Mouse (Mus musculus) testis, postnatal 14 days (tissue): ENCODE data around the gene Bmyc.
"Not testable (repeated sequence)": the region's sequence is repeated elsewhere in the genome, so short reads cannot be mapped to it uniquely, and the experiment has no call there.

Experiments used
- DNase-seq: peaks from one replicate; pipeline ENCODE4 v3.0.0; 2021; ENCODE audit warnings: low spot score

Gene Bmyc

GRCm38 (mm10) chr2:25706643-25707481 is at the start of gene Bmyc:
TSS of gene Bmyc (plus strand) at chr2:25706739.
- peak; percentile 85 for DNase-seq

DNA sequence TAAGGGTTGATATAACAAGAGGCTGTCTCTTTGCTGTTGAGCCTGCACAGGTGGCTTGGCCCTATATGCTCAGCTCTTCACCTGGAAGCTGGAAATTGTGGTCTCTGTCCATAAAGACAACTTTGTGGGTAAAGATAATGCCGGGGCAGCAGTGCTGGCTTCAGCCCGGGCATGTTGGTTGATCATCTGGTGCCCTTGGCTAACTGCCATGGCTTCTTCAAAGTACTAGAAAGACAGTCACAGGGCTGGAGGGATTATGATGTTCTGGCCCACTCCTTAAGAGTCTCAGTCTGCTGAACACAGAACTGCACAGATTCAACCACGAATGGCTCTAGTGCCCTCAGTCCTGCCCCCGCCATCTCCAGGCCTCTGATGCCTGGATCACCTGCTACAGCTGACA is 49.3 kb upstream of the Bmyc start:
- no peak for DNase-seq

- DNase-seq = no peak
Observed at GRCm38 (mm10) chr2:25657652-25658051, 48.9 kb upstream of the Bmyc start, which contains the start of gene Lcn5. TSS of gene Lcn5 (plus strand) at chr2:25657952.

DNA sequence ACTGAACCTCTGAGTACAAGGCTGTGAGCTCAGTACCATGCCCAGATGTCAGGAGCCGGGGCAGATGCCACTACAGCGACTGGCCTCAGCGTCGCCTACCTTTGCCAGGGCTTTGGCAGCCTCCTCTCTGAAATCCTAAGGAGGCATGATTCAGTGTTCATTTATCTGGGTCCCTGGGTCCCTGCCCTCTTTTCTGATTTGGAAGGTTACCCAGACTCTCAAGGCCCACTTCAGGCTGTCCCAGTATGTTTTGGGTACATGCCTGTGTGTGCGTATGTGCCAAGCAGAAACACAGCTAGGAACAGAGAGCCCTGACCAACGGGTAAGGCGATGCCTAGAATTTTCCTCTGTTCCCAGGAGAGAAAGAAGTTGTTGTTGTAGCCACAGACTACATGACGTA is 46.3 kb upstream of the Bmyc start:
- DNase-seq = no peak

GRCm38 (mm10) chr2:25661245-25661970 is 45.1 kb upstream of the Bmyc start:
- no peak for DNase-seq

DNA sequence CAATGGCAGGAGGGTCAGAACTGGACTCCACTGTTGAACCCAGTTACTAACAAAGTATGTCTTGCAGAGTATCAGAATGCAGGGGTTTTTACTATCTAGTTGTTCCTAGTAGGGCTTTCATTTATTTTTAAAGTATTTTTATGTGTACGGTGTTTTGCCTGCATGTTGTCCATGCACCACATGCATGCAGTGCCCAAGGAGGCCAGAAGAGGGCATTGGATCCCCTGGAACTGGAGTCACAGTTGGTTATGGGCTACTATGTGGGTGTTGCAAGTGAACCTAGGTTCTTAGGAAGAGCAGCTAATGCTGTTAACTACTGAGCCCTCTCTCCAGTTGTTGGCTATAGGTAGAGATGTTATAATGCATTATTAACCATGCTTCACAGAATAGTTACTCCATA is 43.0 kb upstream of the Bmyc start:
- no peak for DNase-seq

DNA sequence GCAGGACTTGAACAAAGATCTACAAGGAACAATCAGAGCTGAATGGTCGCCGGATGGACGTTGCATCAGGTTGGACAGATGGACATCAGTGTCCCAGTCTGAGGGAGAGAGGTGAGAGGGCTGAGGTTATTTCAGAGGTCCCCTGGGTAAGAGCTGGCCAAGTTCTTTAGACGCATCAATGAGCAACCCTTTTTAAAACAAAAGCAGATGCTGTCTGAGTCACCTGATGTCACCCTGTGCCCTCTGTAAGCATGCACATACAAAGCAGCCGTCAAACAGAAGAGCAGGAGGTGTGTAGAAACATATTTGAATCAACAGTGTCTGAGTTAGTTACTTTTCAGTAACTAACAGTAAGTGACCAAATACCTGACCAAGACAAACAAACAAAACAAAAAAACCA is 42.4 kb upstream of the Bmyc start:
- no peak for DNase-seq

DNA sequence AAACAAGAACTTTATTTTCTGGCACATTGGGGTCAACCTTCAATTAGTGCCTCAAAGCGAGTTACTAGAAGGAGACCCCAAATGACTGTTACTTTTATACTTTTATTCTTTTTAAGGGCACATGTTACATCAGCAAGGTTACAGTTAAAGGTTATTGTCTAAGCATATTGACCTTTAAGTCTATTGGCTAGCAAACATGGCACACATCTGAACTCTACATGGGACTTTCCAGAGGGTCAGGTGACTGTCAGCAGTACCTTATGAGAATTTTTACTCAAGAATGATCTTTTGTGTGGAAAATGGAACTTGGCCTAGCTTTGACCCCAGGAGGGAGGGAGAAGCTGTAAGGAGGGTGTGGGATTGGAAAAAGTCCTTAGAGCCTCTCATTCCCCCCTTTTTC is 40.0 kb upstream of the Bmyc start:
- no peak for DNase-seq

- DNase-seq = no peak
Observed at GRCm38 (mm10) chr2:25676486-25676885, 30.1 kb upstream of the Bmyc start, which contains the start of gene Lcn6. TSS of gene Lcn6 (plus strand) at chr2:25676786.

GRCm38 (mm10) chr2:25679559-25679958 is 27.0 kb upstream of the Bmyc start:
- no peak for DNase-seq

DNA sequence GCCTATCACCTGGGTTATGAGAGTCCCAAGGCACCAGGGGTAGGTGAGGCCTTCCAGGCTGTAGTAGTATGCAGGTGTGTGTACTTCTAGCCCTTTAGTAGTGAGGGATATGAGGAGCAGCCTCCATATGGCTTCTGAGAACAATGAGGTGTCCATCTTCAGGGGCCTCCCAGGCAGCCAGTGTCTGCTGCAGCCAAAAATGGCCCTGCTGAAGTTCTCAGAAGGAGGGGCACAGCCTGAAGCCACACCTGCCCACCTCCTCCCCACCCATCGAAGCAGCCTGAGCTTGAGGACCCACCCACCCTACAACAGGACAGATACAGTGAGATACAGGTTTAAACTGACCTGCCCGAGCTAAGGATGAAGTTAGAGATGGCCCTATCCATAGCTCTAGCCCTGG is 24.1 kb upstream of the Bmyc start, which contains the start of gene Lcn10:
Gene Lcn10, plus strand, starts transcription at position 301 of the 400 bp plus-strand sequence.
- no peak for DNase-seq

DNA sequence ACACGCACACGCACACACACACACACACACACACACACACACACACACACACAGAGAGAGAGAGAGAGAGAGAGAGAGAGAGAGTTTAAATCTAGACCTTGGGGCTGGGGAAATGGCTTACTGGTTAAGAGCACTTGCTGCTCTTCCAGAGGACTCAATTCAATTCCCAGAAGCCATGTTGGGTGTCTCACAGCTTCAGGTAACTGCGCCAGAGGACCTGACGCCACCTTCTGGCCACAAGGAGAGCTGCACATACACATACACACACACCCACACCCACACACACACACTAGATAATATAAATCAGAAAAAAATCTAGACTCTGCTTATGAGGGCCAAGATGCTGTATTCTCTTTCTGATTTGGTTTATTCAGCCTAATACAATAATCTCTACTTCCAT is 19.6 kb upstream of the Bmyc start:
- no peak for DNase-seq

DNA sequence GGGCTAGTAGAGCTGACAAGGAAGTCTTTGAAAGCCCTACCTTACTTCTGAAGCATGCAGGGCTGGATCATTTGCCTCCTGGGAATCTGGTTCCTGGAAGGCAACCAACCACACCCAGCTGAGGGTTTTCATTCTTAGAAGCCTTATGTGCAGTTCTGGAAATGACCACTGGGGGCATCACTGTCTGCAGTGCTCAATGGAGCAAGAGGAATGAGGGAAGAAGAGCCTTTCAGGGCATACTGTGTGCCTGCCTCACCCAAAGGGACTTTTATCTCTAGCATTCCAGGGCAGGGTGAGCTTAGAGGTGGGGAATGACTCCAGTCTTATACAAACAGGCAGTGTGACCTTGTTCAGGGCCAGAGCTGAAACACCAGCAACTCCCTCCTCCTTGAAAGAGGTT is 11.9 kb upstream of the Bmyc start:
- DNase-seq = peak; percentile 48

DNA sequence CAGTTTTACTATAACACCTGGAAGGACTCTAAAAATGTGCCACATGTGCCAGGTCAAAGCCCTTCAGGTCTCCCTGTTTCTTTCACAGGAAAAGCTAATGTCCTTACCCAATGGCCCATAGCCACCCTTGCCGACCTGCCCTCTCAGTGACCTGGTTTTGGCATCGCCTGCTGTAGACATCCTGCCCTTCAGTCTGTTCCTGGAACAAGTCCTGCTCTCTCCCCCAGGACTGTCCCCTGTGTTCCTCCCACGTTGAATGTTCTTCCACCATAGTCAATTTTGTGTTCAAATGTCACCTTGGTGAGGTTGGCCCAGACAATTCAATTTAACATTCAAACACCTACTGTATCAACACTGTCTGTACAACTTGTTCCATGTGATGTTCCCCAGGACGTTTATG is 9.6 kb upstream of the Bmyc start:
- DNase-seq = no peak

DNA sequence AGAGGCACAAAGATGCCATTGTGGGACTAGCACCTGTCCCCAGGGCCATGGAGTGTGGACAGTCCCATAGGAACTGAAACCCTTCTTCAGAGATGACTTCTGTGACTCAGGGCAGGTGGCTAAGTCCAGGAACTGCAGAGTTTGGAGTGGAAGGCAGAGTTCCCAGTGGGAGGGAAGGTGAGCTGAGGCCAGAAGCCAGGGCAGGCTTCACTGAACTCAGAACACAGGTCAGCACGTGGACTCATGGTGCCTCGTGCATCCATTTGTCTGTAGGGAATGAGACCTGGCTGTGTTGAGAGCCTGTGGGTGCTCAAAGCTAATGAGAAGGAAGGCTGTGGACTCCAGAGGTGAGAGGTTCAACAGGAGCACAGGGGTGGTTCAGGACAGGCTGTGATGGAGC is 7.8 kb upstream of the Bmyc start:
- DNase-seq = no peak

GRCm38 (mm10) chr2:25699743-25700142 is 6.8 kb upstream of the Bmyc start, which contains the start of gene Obp2a:
TSS of gene Obp2a (plus strand) at chr2:25700043.
- DNase-seq = not testable (repeated sequence)

GRCm38 (mm10) chr2:25701001-25701400 is 5.5 kb upstream of the Bmyc start:
- DNase-seq = no peak

DNA sequence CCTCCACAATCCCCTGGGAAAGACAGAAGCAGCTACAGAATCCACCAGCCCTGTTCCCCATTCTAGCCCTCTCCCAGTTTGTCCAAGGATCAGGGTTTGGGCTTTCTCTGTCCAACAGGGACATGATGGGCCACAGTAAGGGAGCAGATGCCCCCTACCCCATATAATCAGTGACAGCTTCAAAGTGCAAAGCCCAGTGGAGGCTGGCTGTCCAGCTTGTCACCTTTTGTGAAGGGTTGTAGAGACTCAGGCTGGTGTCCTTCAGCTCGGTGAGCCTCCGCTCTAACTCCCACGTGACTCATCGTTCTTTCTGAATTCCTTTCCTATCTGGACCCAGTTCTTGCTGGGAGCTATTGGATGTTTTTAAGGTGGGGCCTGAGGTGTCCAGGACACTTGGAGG is 2.8 kb upstream of the Bmyc start:
- DNase-seq = no peak

GRCm38 (mm10) chr2:25708121-25708520 is 1.6 kb downstream of the Bmyc start:
- DNase-seq = no peak

DNA sequence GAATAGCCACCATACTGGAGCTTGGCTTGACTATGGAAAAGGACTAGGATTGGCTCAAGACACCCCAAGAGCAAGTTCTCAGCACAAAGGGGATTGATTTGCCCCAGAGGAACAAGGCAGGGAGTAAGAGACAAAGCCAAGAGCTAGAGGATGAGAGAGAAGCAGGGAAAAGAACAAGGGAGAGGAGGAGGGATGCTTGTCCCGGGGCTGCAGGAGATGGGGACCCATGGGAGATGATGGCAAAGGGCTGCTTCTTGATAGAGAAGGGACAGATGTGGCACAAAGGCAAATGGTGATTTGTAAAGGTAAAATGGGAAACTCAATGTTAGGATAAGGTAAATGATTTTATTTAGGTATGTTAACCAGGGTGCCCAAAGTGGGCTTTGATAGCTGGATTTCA is 2.5 kb downstream of the Bmyc start:
- DNase-seq = not testable (repeated sequence)

- not testable (repeated sequence) for DNase-seq
Observed at GRCm38 (mm10) chr2:25709791-25710190, 3.3 kb downstream of the Bmyc start.

- DNase-seq = not testable (repeated sequence)
Observed at GRCm38 (mm10) chr2:25711641-25712040, 5.1 kb downstream of the Bmyc start.

- DNase-seq = no peak
Observed at GRCm38 (mm10) chr2:25717222-25717621, 10.7 kb downstream of the Bmyc start.
